Mouse (Mus musculus): ENCODE results near the gene Frem3.

- no peak for TF ChIP-seq POLR2A (IDR thresholded peaks at IDR 0.05; ENCODE audit: insufficient read length, low read depth)
- TF ChIP-seq TCF12 (IDR thresholded peaks at IDR 0.05; ENCODE audit: insufficient read depth, poor library complexity, severe bottlenecking), result no peak
- TF ChIP-seq MYOG (IDR thresholded peaks at IDR 0.05; ENCODE audit: control insufficient read depth in 1 of 3, insufficient read depth in 1 of 3, insufficient read length in 2 of 3, low read depth in 2 of 3), result no peak
- no peak for TF ChIP-seq TCF3 (IDR thresholded peaks at IDR 0.05; ENCODE audit: insufficient read length, low read depth)
- TF ChIP-seq POLR2AphosphoS2 (IDR thresholded peaks at IDR 0.05; ENCODE audit: insufficient read length, low read depth), result no peak
- no peak for TF ChIP-seq CEBPB (IDR thresholded peaks at IDR 0.05; ENCODE audit: insufficient read depth, poor library complexity, severe bottlenecking)
- TF ChIP-seq USF1 (IDR thresholded peaks at IDR 0.05; ENCODE audit: low read depth), result no peak
- no peak for TF ChIP-seq MAX (IDR thresholded peaks at IDR 0.05; ENCODE audit: low read depth)
- TF ChIP-seq SRF (IDR thresholded peaks at IDR 0.05; ENCODE audit: control insufficient read depth, insufficient read length, low read depth), result no peak
- TF ChIP-seq E2F4 (IDR thresholded peaks at IDR 0.05; ENCODE audit: insufficient read depth), result no peak
- TF ChIP-seq MYOD1 (IDR thresholded peaks at IDR 0.05; ENCODE audit: control insufficient read depth in 1 of 3, insufficient read length in 2 of 3, low read depth in 2 of 3), result no peak
Measured at GRCm38 (mm10) chr8:80688141-80688540, 77.3 kb downstream of the Frem3 start.

All from myocyte (in vitro differentiated cells).